Comparison of ENCODE assay signal across 7 mouse cellular contexts in genomic region chr5:88886668-88887555, GRCm38 (mm10). TPM values are rescaled to one million over a fixed set of nuclear protein-coding genes. Genes with fewer than 3 reads are reported as not detected.
DNase-seq lines count a peak whose midpoint lies in the region; ATAC-seq and TF ChIP-seq lines count a peak whose summit lies in the region.

Gene Slc4a4, plus strand, starts transcription at chr5:88886818.

- H3K9me3 ChIP-seq in hindbrain, embryonic 14.5 days (ENCODE audit: control insufficient read depth, low read length) = no peaks in the 10 kb centered on the region
- H3K9me3 ChIP-seq in stomach, embryonic 14.5 days (ENCODE audit: control insufficient read depth, low read depth, low read length) = no peaks in the 10 kb centered on the region

- intact Hi-C loops in left cerebral cortex, postnatal 36 days (cut with DNase I) = loop anchor here (5.0 kb wide), 2 partner anchors 45 to 335 kb away; no protein-coding TSS in a partner anchor

- H3K9ac ChIP-seq in hindbrain, embryonic 14.5 days = peak within 1 kb of the TSS; percentile 71
- H3K9ac ChIP-seq in stomach, embryonic 14.5 days (replicated peaks; ENCODE audit: low read depth, low read length) = peak within 1 kb of the TSS; percentile 76

- H3K4me1 ChIP-seq in cerebellum, adult 2 months (ENCODE audit: control insufficient read depth, insufficient read depth, low read length) = peaks cover 17% of the 10 kb centered on the region; the same call in 1 of the 2 replicates
- 0 out of 2 replicates have a peak, but pooled peaks cover 9% of the 10 kb centered on the region for H3K4me1 ChIP-seq in hindbrain, embryonic 14.5 days (replicated peaks; ENCODE audit: control insufficient read depth, insufficient read depth, low read length)
- H3K4me1 ChIP-seq in stomach, embryonic 14.5 days (ENCODE audit: control insufficient read depth, insufficient read depth, low read length) = peaks cover 2% of the 10 kb centered on the region; the same call in 1 of the 2 replicates

- peak; percentile 36 to 51 for DNase-seq in adrenal gland, adult 18-20 months (ENCODE audit: low spot score in 2 of 2)
- DNase-seq in cerebellum, adult 2 months = peak; percentile 59 to 72
- peak; percentile 39 for DNase-seq in gastrocnemius, adult 18-20 months (ENCODE audit: low spot score)
- DNase-seq in hindbrain, embryonic 14.5 days (ENCODE audit: low spot score) = peak; percentile 42
- peak; percentile 35 to 43 for DNase-seq in left cerebral cortex, postnatal 36 days (ENCODE audit: low spot score in 2 of 2)
- DNase-seq in mesoderm, embryonic 11.5 days (ENCODE audit: low read depth, low spot score) = peak; percentile 55

- peak within 1 kb of the TSS; percentile 75 for H3K4me3 ChIP-seq in cerebellum, adult 2 months (replicated peaks; ENCODE audit: insufficient read depth, low read depth, low read length)
- peak within 1 kb of the TSS; percentile 91 for H3K4me3 ChIP-seq in hindbrain, embryonic 14.5 days (replicated peaks; ENCODE audit: low read length)
- H3K4me3 ChIP-seq in stomach, embryonic 14.5 days (ENCODE audit: low read depth, low read length) = peak within 1 kb of the TSS; percentile 75

- peak within 1 kb of the TSS; percentile 97 for H3K4me2 ChIP-seq in hindbrain, embryonic 14.5 days (replicated peaks)
- H3K4me2 ChIP-seq in stomach, embryonic 14.5 days (replicated peaks; ENCODE audit: low read depth, low read length) = peak within 1 kb of the TSS; percentile 88

- H3K27ac ChIP-seq in cerebellum, adult 2 months (ENCODE audit: insufficient read depth, low read length) = peak within 1 kb of the TSS; percentile 72
- no peak within 1 kb of the TSS for H3K27ac ChIP-seq in hindbrain, embryonic 14.5 days
- 0 out of 2 replicates have a peak within 1 kb of the TSS, but pooled peaks have one; percentile 23 for H3K27ac ChIP-seq in stomach, embryonic 14.5 days (ENCODE audit: low read length)

- no peaks in the 10 kb centered on the region for H3K36me3 ChIP-seq in hindbrain, embryonic 14.5 days (replicated peaks; ENCODE audit: control insufficient read depth, insufficient read depth)
- no peaks in the 10 kb centered on the region for H3K36me3 ChIP-seq in stomach, embryonic 14.5 days (ENCODE audit: control insufficient read depth, insufficient read depth, low read length)

- no peaks in the 10 kb centered on the region for H3K27me3 ChIP-seq in cerebellum, adult 2 months (ENCODE audit: control insufficient read depth, insufficient read depth, low read length)
- peaks cover 25% of the 10 kb centered on the region for H3K27me3 ChIP-seq in hindbrain, embryonic 14.5 days (ENCODE audit: control insufficient read depth, insufficient read depth, low read length)
- no peaks in the 10 kb centered on the region for H3K27me3 ChIP-seq in stomach, embryonic 14.5 days (ENCODE audit: control insufficient read depth, insufficient read depth, low read length)

- under 1% methylated on average over 107 of the region's 119 CpGs for WGBS in cerebellum, adult 2 months
- WGBS in hindbrain, embryonic 14.5 days = 0% methylated on average over 56 of the region's 119 CpGs
- under 1% methylated on average over 59 of the region's 119 CpGs for WGBS in stomach, embryonic 14.5 days

- ATAC-seq in hindbrain, embryonic 14.5 days (ENCODE audit: low FRiP score) = peak; percentile 86
- peak; percentile 83 for ATAC-seq in stomach, embryonic 14.5 days (ENCODE audit: insufficient number of reproducible peaks, insufficient read depth, low FRiP score, low read depth)

- TF ChIP-seq POLR2A in cerebellum, adult 2 months (IDR thresholded peaks at IDR 0.05; ENCODE audit: borderline replicate concordance, insufficient read depth, low read length) = 0 out of 2 replicates have a peak, but pooled peaks have one; percentile 10

- no peak for TF ChIP-seq CTCF in cerebellum, adult 2 months (IDR thresholded peaks at IDR 0.05; ENCODE audit: borderline replicate concordance, insufficient read depth, low read depth, low read length)

RNA-seq across cellular contexts. Expression of gene Slc4a4, which starts in this region (rescaled TPM):
- total RNA-seq in adrenal gland, adult 18-20 months (2021) = 10 to 100 TPM; 37.4 to 38.7 TPM
- polyA plus RNA-seq in cerebellum, adult 2 months (2012; rRNA removed) = 114 and 118 TPM in 2 replicates
- total RNA-seq in gastrocnemius, adult 18-20 months (2021) = 10 to 100 TPM; 18.2 to 21.3 TPM
- 12.1 and 15.0 TPM in 2 replicates for polyA plus RNA-seq in hindbrain, embryonic 14.5 days (2014; fragmentation: Nextera tagmentation; extraction: Ambion mirVana)
- total RNA-seq in left cerebral cortex, postnatal 36 days (2021) = 100 to 1,000 TPM; 100 to 126 TPM
- polyA plus RNA-seq in stomach, embryonic 14.5 days (2014; fragmentation: Nextera tagmentation; extraction: Ambion mirVana) = 4.4 and 5.1 TPM in 2 replicates
